Mouse (Mus musculus) neural tube, embryonic 11.5 days (tissue): ENCODE measurements around the gene Speer4b. TPM values are rescaled to one million over a fixed set of nuclear protein-coding genes. Genes with fewer than 3 reads are reported as not detected.

ENCODE experiments used
- ATAC-seq: fragments of 200-750 bp; cut with Nextera tagmentation; 2 replicates; pipeline ENCODE4 v1.8.0; 2017; ENCODE audit warnings: moderate number of reproducible peaks, mild to moderate bottlenecking, moderate TSS enrichment, moderate library complexity; ENCODE audit not compliant: insufficient read depth, low FRiP score, low TSS enrichment
- DNase-seq: peaks from one replicate; pipeline ENCODE4 v3.0.0-alpha.2; 2015; ENCODE audit warnings: low spot score
- H3K27ac ChIP-seq: fragments of 300-500 bp; sonication (generic); 2 replicates; pipeline ENCODE4 v1.5.1; 2014; ENCODE audit warnings: low read depth, mild to moderate bottlenecking, low read length
- H3K27me3 ChIP-seq: fragments of 300-500 bp; sonication (generic); 2 replicates; pipeline ENCODE4 v1.6.1; 2014; ENCODE audit warnings: mild to moderate bottlenecking, low read length, mixed read lengths; ENCODE audit not compliant: control insufficient read depth, insufficient read depth
- H3K36me3 ChIP-seq: fragments of 300-500 bp; sonication (generic); 2 replicates; pipeline ENCODE4 v1.6.1; 2014; ENCODE audit warnings: mild to moderate bottlenecking, low read length, moderate library complexity, mixed read lengths; ENCODE audit not compliant: control insufficient read depth, insufficient read depth
- H3K4me1 ChIP-seq: fragments of 300-500 bp; sonication (generic); 2 replicates; pipeline ENCODE4 v1.6.1; 2014; ENCODE audit warnings: low read length, mixed read lengths; ENCODE audit not compliant: control insufficient read depth, insufficient read depth
- H3K4me2 ChIP-seq: fragments of 300-500 bp; sonication (generic); 2 replicates; pipeline ENCODE4 v1.6.1; 2014; ENCODE audit warnings: low read depth, mild to moderate bottlenecking, moderate library complexity
- H3K4me3 ChIP-seq: fragments of 300-500 bp; sonication (generic); 2 replicates; pipeline ENCODE4 v1.5.1; 2014; ENCODE audit warnings: low read depth, low read length
- H3K9ac ChIP-seq: fragments of 300-500 bp; sonication (generic); 2 replicates; pipeline ENCODE4 v1.6.1; 2014; ENCODE audit warnings: mild to moderate bottlenecking, low read length
- H3K9me3 ChIP-seq: fragments of 300-500 bp; sonication (generic); 2 replicates; pipeline ENCODE4 v1.6.1; 2016; ENCODE audit warnings: low read length; ENCODE audit not compliant: control insufficient read depth
- WGBS: fragments of 180-500 bp; shearing (Covaris S2); extraction: QIAGEN DNeasy Blood & Tissue Kit; methylation state at CpG from one replicate; pipeline ENCODE4 v1.1.7; 2014; 5-methylcytosine and 5-hydroxymethylcytosine counted together
- polyA plus RNA-seq: library from polyadenylated mRNA; unstranded; fragments of >200 nt; fragmentation: Nextera tagmentation; extraction: Ambion mirVana; gene quantifications from 2 replicates; pipeline ENCODE4 v1.2.1, GENCODE M21; 2014

Speer4b gene
- polyA plus RNA-seq, 1 experiment from 2014 or later = not detected

DNA sequence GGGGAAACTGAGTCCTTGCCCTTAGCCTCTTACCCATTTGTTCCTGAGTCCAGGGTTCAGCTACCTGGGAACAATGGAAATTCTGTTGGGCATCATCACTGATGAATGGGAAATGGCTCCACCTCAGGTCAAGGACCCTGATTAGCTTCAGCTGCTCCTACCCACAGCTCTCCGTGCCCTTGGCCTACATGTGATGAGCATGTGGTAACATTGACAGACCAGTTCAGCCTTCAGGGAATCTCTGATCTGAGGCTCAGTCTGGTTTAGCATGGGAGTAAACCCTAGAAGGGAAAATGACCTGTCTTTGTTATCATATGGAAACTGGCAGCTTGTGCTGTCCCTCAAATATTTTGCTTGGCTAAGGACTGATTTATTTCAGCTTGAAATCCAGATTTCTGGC is 43.6 kb downstream of the Speer4b start:
- ATAC-seq (no peak), DNase-seq (no peak)
- WGBS = 60% methylated on average over 1 of the region's 1 CpGs

GRCm38 (mm10) chr5:27456981-27457380 is 44.3 kb downstream of the Speer4b start:
- Histone ChIP-seq H3K27me3 (no peaks in the 10 kb centered on the region), H3K4me1 (no peaks in the 10 kb centered on the region), H3K36me3 (no peaks in the 10 kb centered on the region), H3K4me3 (no peak overlapping the region), H3K9me3 (no peaks in the 10 kb centered on the region), H3K4me2 (no peak overlapping the region), H3K9ac (no peak overlapping the region), H3K27ac (no peak overlapping the region)
- ATAC-seq (no peak), DNase-seq (no peak)
- WGBS = 92% methylated on average over 1 of the region's 1 CpGs

More for the DNA sequence above, 43.6 kb downstream of the Speer4b start:
- Histone ChIP-seq H3K27me3 (no peaks in the 10 kb centered on the region), H3K4me2 (no peak overlapping the region), H3K4me3 (no peak overlapping the region), H3K4me1 (no peaks in the 10 kb centered on the region), H3K27ac (no peak overlapping the region), H3K9ac (no peak overlapping the region), H3K9me3 (no peaks in the 10 kb centered on the region), H3K36me3 (no peaks in the 10 kb centered on the region)

- ATAC-seq = no peak
- Histone ChIP-seq H3K36me3 (no peaks in the 10 kb centered on the region), H3K4me3 (no peak overlapping the region), H3K27ac (no peak overlapping the region), H3K9me3 (no peaks in the 10 kb centered on the region), H3K27me3 (no peaks in the 10 kb centered on the region), H3K9ac (no peak overlapping the region), H3K4me2 (no peak overlapping the region), H3K4me1 (no peaks in the 10 kb centered on the region)
- DNase-seq = no peak
- WGBS = 94% methylated on average over 3 of the region's 3 CpGs
Observed at GRCm38 (mm10) chr5:27454386-27454785, 46.9 kb downstream of the Speer4b start.

- ATAC-seq (no peak), DNase-seq (no peak)
- H3K27me3 ChIP-seq = no peaks in the 10 kb centered on the region
- no peaks in the 10 kb centered on the region for H3K9me3 ChIP-seq
- WGBS = 43% methylated on average over 3 of the region's 3 CpGs
- H3K4me2 ChIP-seq = no peak overlapping the region
- no peak overlapping the region for H3K9ac ChIP-seq
- no peak overlapping the region for H3K4me3 ChIP-seq
- H3K27ac ChIP-seq = no peak overlapping the region
- no peaks in the 10 kb centered on the region for H3K4me1 ChIP-seq
- H3K36me3 ChIP-seq = no peaks in the 10 kb centered on the region
Observed at GRCm38 (mm10) chr5:27453201-27453845, 47.9 kb downstream of the Speer4b start.
